Comparison of ENCODE assay signal across 16 mouse cellular contexts in genomic region chrX:167329620-167330019, GRCm38 (mm10). TPM values are rescaled to one million over a fixed set of nuclear protein-coding genes. Genes with fewer than 3 reads are reported as not detected.
DNase-seq lines count a peak whose midpoint lies in the region; ATAC-seq and TF ChIP-seq lines count a peak whose summit lies in the region.
"Had no signal": no experiment of that assay in that cellular context is flagged by ENCODE, and none has a peak within 500 bp of the region (broad histone marks: within the 10 kb centered on the region; RNA-seq: fewer than 3 reads in every experiment).

No protein-coding gene starts in this region.

- no peak overlapping the region for H3K9ac ChIP-seq in hindbrain, embryonic 13.5 days
- H3K9ac ChIP-seq: hindbrain, embryonic 12.5 days; limb, embryonic 12.5 days; liver, embryonic 14.5 days; midbrain, embryonic 13.5 days; neural tube, embryonic 12.5 days had no signal

- no peaks in the 10 kb centered on the region for H3K4me1 ChIP-seq in brown adipose tissue, adult 24 weeks (ENCODE audit: control insufficient read depth, insufficient read depth, insufficient read length, low read length)
- no peaks in the 10 kb centered on the region for H3K4me1 ChIP-seq in hindbrain, embryonic 13.5 days (replicated peaks)
- H3K4me1 ChIP-seq: forebrain, embryonic 10.5 days; hindbrain, embryonic 12.5 days; limb, embryonic 12.5 days; midbrain, embryonic 13.5 days; neural tube, embryonic 12.5 days had no signal

- 93% methylated on average over 1 of the region's 1 CpGs for WGBS in hindbrain, embryonic 13.5 days

- intact Hi-C loops in left cerebral cortex, adult 2 months (cut with DNase I): no loop called here

- TF ChIP-seq CTCF in left cerebral cortex, adult 2 months (IDR thresholded peaks at IDR 0.05): no peak

- H3K9me3 ChIP-seq in hindbrain, embryonic 13.5 days: no peaks in the 10 kb centered on the region
- H3K9me3 ChIP-seq: forebrain, embryonic 10.5 days; G1E; hindbrain, embryonic 12.5 days; limb, embryonic 12.5 days; midbrain, embryonic 13.5 days; neural tube, embryonic 12.5 days had no signal

- ATAC-seq in hindbrain, embryonic 13.5 days (ENCODE audit: low FRiP score): no peak
- ATAC-seq: midbrain, embryonic 13.5 days had no signal

- no peaks in the 10 kb centered on the region for H3K36me3 ChIP-seq in hindbrain, embryonic 13.5 days
- H3K36me3 ChIP-seq: forebrain, embryonic 10.5 days; G1E; hindbrain, embryonic 12.5 days; limb, embryonic 12.5 days; midbrain, embryonic 13.5 days; neural tube, embryonic 12.5 days had no signal

- H3K27me3 ChIP-seq in hindbrain, embryonic 13.5 days: peaks cover 24% of the 10 kb centered on the region
- H3K27me3 ChIP-seq: neural tube, embryonic 12.5 days had no signal

- no peak overlapping the region for H3K4me2 ChIP-seq in hindbrain, embryonic 13.5 days
- H3K4me2 ChIP-seq: heart, embryonic 11.5 days; hindbrain, embryonic 12.5 days; limb, embryonic 12.5 days; midbrain, embryonic 13.5 days; neural tube, embryonic 12.5 days had no signal

- H3K27ac ChIP-seq in left cerebral cortex, adult 2 months: peak overlapping the region; percentile 66
- peak overlapping the region; percentile 24; the same call in 1 of the 2 replicates for H3K27ac ChIP-seq in brown adipose tissue, adult 24 weeks (replicated peaks; ENCODE audit: low read depth, low read length)
- H3K27ac ChIP-seq in hindbrain, embryonic 13.5 days: no peak overlapping the region
- H3K27ac ChIP-seq: forebrain, embryonic 10.5 days; hindbrain, embryonic 12.5 days; limb, embryonic 12.5 days; liver, embryonic 14.5 days; midbrain, embryonic 13.5 days; neural tube, embryonic 12.5 days had no signal

- no peak for DNase-seq in left cerebral cortex, adult 2 months (ENCODE audit: extremely low spot score in 1 of 2, low spot score in 2 of 2)
- DNase-seq in left cerebral cortex, adult 11 months (ENCODE audit: low spot score): no peak
- DNase-seq in urinary bladder, postnatal 14 days (ENCODE audit: low spot score): peak; percentile 2
- no peak for DNase-seq in urinary bladder, adult 2 months (ENCODE audit: low spot score)
- DNase-seq in skeletal muscle tissue, adult 2 months (ENCODE audit: low read depth, low spot score): peak; percentile 8
- no peak for DNase-seq in embryo, embryonic 10.5 days (ENCODE audit: low spot score)

- 0 out of 2 replicates have a peak overlapping the region, but pooled peaks have one; percentile 9 for H3K4me3 ChIP-seq in left cerebral cortex, adult 2 months
- no peak overlapping the region; the same call in 1 of the 2 replicates for H3K4me3 ChIP-seq in brown adipose tissue, adult 24 weeks (ENCODE audit: insufficient read depth, low read depth, low read length)
- no peak overlapping the region for H3K4me3 ChIP-seq in hindbrain, embryonic 13.5 days
- H3K4me3 ChIP-seq: forebrain, embryonic 10.5 days; hindbrain, embryonic 12.5 days; limb, embryonic 12.5 days; midbrain, embryonic 13.5 days; neural tube, embryonic 12.5 days had no signal

RNA-seq across cellular contexts. Expression of gene Tlr7, which starts 0.7 kb away (rescaled TPM):
- total RNA-seq in left cerebral cortex, adult 2 months (2021): 1 to 10 TPM; 2.8 to 4.0 TPM
- 2.7 and 4.3 TPM in 2 replicates for polyA plus RNA-seq in urinary bladder, adult 2 months (2012; rRNA removed)
- polyA plus RNA-seq in brown adipose tissue, adult 24 weeks (2012; ENCODE audit: insufficient read depth, insufficient read length, missing spikeins): 1.4 and 2.1 TPM in 2 replicates
- 0.19 and 0.35 TPM in 2 replicates for polyA plus RNA-seq in hindbrain, embryonic 13.5 days (2015; fragmentation: Nextera tagmentation; extraction: Ambion mirVana)
- total RNA-seq: G1E had no signal
- polyA plus RNA-seq: G1E had no signal

RNA-seq across cellular contexts. Expression of gene Prps2, which starts 52.9 kb away (rescaled TPM):
- total RNA-seq in left cerebral cortex, adult 2 months (2021): 10 to 100 TPM; 23.3 to 28.9 TPM
- polyA plus RNA-seq in urinary bladder, adult 2 months (2012; rRNA removed): 13.4 and 14.9 TPM in 2 replicates
- polyA plus RNA-seq in brown adipose tissue, adult 24 weeks (2012; ENCODE audit: insufficient read depth, insufficient read length, missing spikeins): 3.1 and 3.3 TPM in 2 replicates
- polyA plus RNA-seq in hindbrain, embryonic 13.5 days (2015; fragmentation: Nextera tagmentation; extraction: Ambion mirVana): 10.9 and 15.6 TPM in 2 replicates

Comparison
In these comparisons a context has a peak if more than half of its experiments do, and no peak if none do; other contexts are left out.
1. DNase-seq: peak in urinary bladder, postnatal 14 days (single experiment) and skeletal muscle tissue, adult 2 months (single experiment); none in left cerebral cortex, adult 2 months (0 of 2), left cerebral cortex, adult 11 months (single experiment), urinary bladder, adult 2 months (single experiment) and embryo, embryonic 10.5 days (single experiment).